Mouse (Mus musculus) adrenal gland, adult (tissue): ENCODE results near the gene Acta1.

Experiments
- DNase-seq, 2 experiments: peaks; one replicate each; pipeline ENCODE4 v3.0.0; 2022 to 2023; ENCODE audit warnings: low spot score in 1 of 2; ENCODE audit not compliant: inconsistent age in 2 of 2

The Acta1 gene

GRCm38 (mm10) chr8:123884721-123885565, 9.6 kb downstream of the Acta1 start:
- peak; percentile 17 to 42 for DNase-seq

- DNase-seq: no peak
These were observed 11.5 kb downstream of the Acta1 start for GRCm38 (mm10) chr8:123883094-123883493.

- DNase-seq: no peak
These were observed 12.1 kb downstream of the Acta1 start for GRCm38 (mm10) chr8:123882412-123882811.

- no peak for DNase-seq
These were observed 13.7 kb downstream of the Acta1 start for GRCm38 (mm10) chr8:123880821-123881350.

GRCm38 (mm10) chr8:123880271-123880670, 14.3 kb downstream of the Acta1 start:
- no peak for DNase-seq

- DNase-seq: no peak
These were observed 16.7 kb downstream of the Acta1 start for GRCm38 (mm10) chr8:123877865-123878264.

GRCm38 (mm10) chr8:123874324-123874723, 20.2 kb downstream of the Acta1 start:
- no peak for DNase-seq

- DNase-seq: no peak
These were observed 21.2 kb downstream of the Acta1 start for GRCm38 (mm10) chr8:123873364-123873763.

- no peak for DNase-seq
These were observed 22.5 kb downstream of the Acta1 start for GRCm38 (mm10) chr8:123872048-123872447.

GRCm38 (mm10) chr8:123866971-123867370, 27.6 kb downstream of the Acta1 start:
- peak; percentile 24 to 60 for DNase-seq

GRCm38 (mm10) chr8:123865786-123866185, 28.8 kb downstream of the Acta1 start:
- peak; percentile 33 to 58 for DNase-seq

- DNase-seq: no peak
These were observed 34.2 kb downstream of the Acta1 start for GRCm38 (mm10) chr8:123860386-123860785.

GRCm38 (mm10) chr8:123859648-123860259, 34.8 kb downstream of the Acta1 start, which contains the start of gene Ccsap:
Ccsap (minus strand) TSS chr8:123860209.
- peak; percentile 60 to 81 for DNase-seq

GRCm38 (mm10) chr8:123858941-123859647, 35.5 kb downstream of the Acta1 start:
- peak; percentile 93 to 97 for DNase-seq

- DNase-seq: no peak
These were observed 36.0 kb downstream of the Acta1 start for GRCm38 (mm10) chr8:123858574-123858940.

- DNase-seq: no peak
These were observed 37.2 kb downstream of the Acta1 start for GRCm38 (mm10) chr8:123857361-123857760.

GRCm38 (mm10) chr8:123854733-123855475, 39.6 kb downstream of the Acta1 start:
- DNase-seq: no peak

- DNase-seq: no peak
These were observed 40.3 kb downstream of the Acta1 start for GRCm38 (mm10) chr8:123854252-123854651.

GRCm38 (mm10) chr8:123851590-123851989, 43.0 kb downstream of the Acta1 start:
- DNase-seq: no peak

- DNase-seq: no peak
These were observed 45.2 kb downstream of the Acta1 start for GRCm38 (mm10) chr8:123849352-123849751.

- DNase-seq: no peak
These were observed 47.0 kb downstream of the Acta1 start for GRCm38 (mm10) chr8:123847546-123847945.
